Mouse (Mus musculus) subcutaneous adipose tissue, adult 2 months (tissue): ENCODE results near the gene Gm20388. TPM values are rescaled to one million over a fixed set of nuclear protein-coding genes. Genes with fewer than 3 reads are reported as not detected.

Experiments
- polyA plus RNA-seq: library from polyadenylated mRNA; depleted of rRNA; stranded (reverse); fragments of >200 nt; gene quantifications from 2 replicates; pipeline ENCODE4 v1.2.3, GENCODE M21; 2012; ENCODE audit warnings: low replicate concordance

Gm20388 gene
- polyA plus RNA-seq, 1 experiment: 85.6 TPM

DNA sequence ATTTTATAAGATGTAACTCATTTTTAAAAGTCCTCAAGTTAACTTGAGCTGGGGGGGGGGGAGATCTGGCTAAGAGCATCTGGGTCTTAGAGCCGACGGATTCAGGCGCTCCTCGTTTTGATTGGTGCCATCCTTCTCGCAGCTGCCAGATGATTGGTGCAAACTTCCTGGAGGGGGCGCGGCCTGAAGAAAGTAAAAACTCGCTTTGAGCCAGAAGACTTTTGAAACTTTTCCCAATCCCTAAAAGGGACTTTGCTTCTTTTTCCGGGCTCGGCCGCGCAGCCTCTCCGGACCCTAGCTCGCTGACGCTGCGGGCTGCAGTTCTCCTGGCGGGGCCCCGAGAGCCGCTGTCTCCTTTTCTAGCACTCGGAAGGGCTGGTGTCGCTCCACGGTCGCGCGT is 1205.3 kb downstream of the Gm20388 start, which contains the start of gene Foxc2:
Foxc2 (plus strand) TSS at position 224 of the 400 bp plus-strand sequence.

DNA sequence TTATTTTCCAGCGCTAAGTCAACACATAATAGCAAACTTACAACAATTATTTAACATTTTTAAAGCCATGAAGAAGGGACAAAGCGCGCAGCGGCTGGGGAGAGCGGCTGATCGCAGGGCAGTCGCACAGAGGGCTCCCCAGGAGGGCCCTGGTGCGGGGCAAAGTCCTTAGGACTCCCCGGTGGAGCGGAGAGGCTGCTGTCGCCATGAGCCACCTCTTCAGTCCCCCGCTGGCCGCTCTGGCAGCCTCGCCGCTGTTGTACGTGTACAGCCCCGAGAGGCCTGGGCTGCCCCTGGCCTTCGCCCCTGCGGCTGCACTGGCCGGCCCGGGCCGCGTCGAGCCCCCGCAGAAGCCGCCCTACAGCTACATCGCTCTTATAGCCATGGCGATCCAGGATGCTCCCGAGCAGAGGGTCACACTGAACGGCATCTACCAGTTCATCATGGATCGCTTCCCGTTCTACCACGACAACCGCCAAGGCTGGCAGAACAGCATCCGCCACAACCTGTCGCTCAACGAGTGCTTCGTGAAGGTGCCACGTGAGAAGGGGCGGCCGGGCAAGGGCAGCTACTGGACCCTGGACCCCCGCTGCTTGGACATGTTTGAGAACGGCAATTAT is 1217.2 kb downstream of the Gm20388 start, which contains the start of gene Foxl1:
Foxl1 (plus strand) TSS at position 185 of the 620 bp plus-strand sequence.

DNA sequence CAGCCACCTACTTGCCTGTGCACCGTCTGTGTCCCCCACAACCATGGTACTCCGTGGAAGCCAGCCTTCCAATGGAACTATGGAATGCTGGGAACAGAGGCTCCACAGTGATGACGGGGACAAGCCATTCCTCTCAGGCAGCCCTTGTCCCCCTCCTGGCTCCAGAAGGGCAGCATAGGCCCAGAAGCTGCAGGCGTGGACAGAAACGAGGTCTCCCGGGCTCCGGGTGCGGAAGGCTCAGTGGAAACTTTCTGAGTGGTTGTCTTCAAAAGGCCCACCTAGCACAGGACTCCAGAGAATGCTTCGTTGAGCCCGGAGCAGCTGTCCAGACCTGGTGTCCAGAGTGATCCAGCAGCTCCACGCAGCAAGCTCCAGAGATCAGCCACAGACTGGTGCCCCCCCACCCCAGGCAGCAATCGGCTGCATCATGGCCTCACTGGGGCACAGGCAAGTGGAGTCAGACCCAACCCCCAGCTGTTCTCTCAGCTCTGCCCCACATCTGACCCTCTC is 1633.7 kb downstream of the Gm20388 start, which contains the start of gene 1700018B08Rik:
1700018B08Rik (minus strand) TSS at position 45 of the 510 bp plus-strand sequence.

DNA sequence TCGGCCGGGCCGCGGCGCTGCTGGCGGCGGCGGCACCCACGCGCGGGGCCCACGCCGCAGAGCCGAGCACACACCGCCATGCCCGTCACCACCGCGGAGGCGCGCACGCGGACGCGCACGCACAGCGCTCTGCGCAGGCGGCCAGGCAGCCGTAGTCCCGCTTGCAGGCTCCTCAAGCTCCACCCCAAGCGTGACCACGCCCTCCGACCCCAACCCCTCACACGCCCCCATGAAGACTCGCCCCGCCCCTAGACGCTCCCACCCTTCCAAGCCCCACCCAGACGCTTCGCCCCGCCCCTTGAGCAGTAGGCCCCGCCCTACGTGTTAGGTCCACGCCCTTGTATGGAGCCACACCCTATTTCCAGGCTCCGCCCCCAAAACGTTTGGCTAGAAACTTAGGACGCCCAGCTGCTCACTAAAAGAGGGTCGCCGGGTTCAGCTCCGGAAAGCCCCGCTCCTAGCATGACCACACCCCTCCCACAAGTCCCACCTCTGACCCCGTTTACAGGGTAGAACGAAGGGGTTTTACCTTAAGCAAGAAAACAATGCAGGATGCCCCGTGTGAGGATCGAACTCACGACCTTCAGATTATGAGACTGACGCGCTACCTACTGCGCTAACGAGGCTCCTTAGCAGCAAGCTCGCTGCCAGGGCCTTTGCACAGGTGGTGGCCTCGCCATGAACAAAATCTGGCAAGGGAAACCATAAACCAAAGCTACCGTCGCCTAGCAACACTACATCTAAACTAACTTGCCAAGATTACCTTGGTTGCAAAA is 1668.2 kb downstream of the Gm20388 start, which contains the start of gene Fbxo31:
Fbxo31 (minus strand) TSS at position 131 of the 776 bp plus-strand sequence.

DNA sequence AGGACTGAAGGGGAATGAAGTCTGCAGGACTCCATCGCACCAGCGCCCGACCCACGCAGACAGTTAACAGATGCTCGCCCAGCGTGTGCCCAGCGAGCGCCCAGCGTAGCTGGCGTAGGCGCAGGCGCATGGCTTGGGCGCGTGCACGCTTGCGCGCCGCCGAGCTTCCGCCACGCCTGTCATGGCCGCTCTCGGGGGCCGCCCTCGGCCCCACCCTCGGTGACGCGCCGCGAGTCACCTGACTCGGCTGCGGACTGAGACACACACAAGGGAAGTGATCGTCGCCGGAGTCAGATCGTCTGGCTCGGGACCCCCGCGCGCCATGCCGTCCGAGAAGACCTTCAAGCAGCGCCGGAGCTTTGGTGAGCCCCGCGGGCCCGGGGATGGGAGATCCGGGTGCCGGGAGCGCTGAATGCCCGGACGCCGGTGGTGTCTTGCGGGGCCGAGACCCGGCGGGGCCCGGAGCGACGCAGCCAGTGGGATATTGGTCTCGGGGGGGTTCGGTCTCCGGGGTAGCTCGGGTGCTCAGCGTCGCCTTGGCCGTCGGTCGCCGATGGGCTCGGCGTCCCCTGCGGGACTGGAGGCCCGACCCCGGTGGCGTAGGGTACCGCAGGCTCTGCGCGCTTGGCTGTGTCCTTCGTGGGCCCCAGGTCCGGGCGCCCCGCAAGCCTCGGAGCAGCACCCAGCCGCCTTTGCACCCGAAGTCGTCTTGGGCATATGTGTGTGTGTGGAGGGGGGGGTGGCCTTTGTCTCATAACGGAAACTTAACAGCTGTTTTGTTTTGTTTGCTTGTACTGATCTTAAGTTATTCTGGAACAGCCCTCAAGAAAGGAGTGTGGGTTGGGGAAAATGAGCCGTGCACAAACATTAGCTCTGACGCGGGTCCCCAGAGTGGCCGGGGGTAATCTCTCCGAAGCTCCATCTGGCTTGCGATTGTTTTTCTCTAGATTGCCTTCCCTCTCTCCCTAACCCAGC is 1679.8 kb downstream of the Gm20388 start, which contains the start of gene Map1lc3b:
Map1lc3b (plus strand) TSS at position 159 of the 975 bp plus-strand sequence.

DNA sequence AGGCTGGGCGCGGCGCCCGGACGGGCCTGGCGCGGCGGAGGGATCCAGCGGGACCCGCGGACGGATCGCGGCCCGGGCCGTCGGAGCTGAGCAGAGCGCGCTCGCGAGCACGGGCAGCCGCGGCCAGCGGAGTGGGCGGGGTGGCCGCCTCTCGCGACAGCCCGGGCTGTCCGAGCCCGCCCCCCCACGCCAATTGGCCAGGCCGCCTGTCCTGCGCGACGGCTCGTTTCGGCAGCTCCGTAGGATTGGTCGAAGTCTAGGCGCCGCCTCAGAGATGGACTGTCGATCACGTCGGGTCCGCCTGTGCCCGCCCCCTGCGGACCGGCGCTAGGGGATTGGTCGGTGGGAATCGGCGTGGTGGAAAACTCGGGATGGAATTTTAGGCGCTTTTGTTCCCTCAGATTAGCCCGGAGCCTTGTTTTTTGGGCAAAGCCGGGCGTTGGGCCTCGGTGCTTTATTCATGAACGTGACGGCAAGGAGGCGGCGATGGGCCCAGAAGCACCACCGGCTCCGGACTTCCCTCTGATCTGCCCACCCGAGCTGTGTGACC is 1742.2 kb downstream of the Gm20388 start, which contains the start of gene Zcchc14:
Zcchc14 (minus strand) TSS at position 128 of the 550 bp plus-strand sequence.

DNA sequence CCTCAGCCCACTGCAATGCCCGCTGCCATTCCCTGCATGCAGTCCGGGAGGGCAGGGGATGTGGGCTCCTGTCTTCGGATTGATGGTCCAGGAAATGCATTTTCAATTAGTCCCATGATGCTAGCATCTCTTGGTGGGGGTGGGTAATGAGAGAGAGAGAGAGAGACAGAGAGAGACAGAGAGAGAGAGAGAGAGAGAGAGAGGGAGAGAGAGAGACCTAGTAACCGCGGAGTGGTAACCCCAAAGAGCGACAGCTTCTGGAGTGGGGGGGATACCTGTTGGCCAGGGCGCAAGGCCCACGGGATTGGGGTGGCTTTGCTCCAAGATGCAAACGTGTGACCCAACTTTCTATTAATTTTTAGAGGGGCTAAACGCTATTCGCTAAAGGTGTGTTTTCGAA is 1818.7 kb downstream of the Gm20388 start, which contains the start of gene Jph3:
Jph3 (plus strand) TSS at position 301 of the 400 bp plus-strand sequence.

DNA sequence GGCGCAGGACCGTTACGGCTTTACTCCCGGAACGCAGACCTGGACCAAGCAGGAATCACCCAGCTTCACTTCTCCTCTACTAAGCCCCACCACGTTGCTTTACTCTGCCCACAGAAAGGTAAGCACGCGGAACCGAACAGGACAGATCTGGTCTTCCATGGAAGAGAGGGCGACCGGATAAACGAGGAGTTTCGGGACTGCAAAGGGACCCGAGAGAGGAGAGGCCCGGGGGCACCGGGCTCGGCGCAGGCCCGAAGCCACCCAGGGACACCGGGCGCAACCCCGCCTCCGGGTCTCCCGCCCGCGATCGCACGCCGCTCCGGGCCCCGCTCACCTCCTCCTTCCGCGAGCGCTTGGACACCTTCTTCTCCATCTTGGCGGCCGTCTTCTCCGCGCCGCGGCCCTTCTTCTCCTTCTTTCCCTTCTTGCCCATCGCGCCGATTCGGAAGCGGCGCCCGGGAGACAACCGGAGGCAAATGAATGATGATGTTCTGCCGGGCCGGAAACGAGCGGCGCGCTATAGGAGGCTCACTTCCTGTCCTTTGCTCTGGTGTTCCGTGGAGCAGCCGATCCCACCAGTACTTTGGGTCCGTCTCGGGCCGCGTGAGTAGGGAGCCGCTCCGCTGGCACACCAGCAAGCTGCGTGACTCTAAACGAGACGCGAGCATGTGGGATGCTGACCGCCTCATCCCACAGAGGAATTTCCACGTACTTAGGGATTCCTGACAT is 1918.6 kb downstream of the Gm20388 start, which contains the start of gene Klhdc4:
Klhdc4 (minus strand) TSS at position 522 of the 729 bp plus-strand sequence.

DNA sequence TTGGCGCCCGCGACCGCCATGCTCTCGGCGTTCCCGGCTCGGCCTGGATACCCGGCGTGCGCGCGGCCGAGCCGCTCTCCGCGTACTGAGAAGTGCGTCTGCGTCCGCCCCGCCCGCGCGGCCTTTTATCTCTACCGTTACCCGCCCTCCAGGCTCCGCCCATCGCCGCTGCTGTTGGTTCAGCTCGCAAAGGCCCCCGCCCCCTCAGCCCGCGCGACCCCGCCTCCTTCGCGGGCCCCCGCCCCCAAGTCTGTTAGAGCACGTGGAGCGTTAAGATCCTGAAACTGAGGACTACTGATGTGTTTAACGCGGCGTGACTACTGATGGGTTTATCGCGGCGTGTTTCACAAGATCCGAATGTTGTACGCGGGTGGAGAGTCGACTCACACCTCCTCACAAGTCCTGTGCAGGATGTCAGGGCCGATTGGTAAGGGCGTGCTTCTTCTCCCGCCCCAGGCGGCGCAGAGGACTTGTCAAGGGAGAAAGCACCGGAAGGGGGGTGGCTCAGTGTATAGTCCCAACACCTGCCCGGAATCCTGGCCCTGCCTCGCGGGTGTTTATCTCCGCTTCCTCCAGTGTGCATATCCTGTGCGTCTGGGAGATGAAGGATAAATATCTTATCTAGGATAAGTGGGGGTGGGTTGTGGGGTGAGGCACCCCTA is 1997.1 kb downstream of the Gm20388 start, which contains the start of gene Slc7a5:
Slc7a5 (minus strand) TSS at position 108 of the 662 bp plus-strand sequence.

DNA sequence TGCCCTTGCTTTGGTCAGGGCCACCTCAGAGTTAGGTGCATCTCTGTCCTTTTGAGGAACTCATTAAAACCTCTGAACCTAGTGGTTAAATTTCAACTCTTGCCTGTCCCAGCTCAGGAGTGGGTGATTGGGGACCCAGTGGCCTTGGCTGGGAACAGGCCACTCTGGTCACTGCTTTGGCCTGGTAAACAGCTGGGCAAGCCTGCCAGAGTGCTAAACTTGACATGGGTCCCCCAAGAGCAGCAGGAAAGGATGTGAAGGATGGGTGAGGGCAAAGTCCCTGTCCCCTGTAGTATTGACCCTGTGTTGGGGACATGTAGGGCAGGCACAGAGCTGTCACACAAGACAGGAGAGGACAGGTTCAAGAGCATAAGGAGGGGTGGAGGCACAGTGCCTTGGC is 2034.2 kb downstream of the Gm20388 start, which contains the start of gene Car5a:
Car5a (minus strand) TSS at position 74 of the 400 bp plus-strand sequence.

DNA sequence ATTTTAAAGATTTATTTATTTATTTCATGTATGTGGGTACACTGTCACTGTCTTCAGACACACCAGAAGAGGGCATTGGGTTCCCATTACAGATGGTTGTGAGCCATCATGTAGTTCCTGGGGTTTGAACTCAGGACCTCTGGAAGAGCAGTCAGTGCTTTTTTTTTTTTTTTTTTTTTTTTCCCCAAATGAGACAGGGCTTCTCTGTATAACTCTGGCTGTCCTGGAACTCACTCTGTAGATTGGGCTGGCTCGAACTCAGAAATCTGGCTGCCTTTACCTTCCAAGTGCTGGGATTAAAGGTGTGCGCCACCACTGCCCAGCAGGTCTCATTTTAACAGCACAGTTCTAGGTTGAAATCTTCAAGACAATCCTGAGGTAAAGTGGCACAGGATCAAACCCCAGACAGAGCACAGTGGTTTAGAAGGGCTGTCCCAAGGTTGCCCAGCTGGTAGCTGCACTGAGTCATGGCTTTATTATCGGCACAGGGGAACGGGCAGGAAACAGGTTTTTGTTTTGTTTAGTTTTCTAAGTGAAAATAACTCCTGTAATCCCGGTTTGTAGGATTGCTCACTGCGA is 2038.7 kb downstream of the Gm20388 start, which contains the start of gene Banp:
Banp (plus strand) TSS at position 529 of the 579 bp plus-strand sequence.

DNA sequence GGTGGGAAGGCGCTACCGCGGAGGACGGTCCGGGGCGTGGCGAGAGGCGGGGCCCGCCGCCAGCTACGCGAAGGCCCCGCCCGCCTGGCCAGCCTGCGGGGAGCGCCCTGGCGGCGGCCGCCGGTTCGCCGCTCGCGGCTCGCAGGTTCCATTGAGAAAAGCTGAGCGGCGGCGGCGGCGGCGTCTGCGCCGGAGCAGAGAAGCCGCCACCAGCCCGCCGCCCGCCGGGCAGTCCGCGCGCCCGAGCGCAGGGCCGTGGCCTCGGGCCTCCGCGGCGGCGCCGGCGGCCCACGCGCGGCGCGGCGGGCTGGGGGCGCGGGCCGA is 2371.4 kb downstream of the Gm20388 start, which contains the start of gene Zfpm1:
Zfpm1 (plus strand) TSS at position 107 of the 324 bp plus-strand sequence.

DNA sequence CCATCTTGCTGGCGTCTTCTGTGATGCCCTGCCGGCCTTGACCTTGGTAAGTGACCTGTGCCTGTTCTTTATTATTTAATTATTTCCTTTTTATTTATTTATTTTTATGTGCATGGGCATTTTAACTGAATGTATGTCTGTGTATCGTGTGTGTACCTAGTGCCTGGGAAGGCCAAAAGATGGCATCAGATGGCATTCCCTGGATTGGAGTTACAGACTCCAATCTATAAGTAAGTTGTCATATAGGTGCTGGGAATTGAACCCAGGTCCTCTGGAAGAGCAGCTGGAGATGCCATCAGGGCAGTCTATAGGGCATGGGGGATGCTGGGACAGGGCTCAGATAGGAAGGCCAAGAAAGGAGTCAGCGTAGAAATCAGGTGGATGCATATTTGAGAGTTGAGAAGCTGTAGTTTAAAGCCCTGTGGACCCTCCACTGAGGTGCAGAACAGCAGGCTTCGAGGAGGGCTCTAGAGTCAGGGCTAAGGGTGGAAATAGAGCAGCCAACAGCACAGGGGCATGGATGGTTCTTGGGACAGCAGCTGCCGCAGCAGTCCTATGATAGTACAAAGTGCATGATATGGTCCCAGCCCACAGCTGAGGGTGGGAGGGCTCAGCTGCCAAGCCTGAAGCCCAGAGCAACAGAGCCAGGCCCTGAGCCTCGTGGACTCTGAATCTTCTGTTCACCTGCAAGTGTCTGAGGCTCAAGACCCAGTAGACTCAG is 2450.2 kb downstream of the Gm20388 start, which contains the start of gene Trhr2:
Trhr2 (minus strand) TSS at position 51 of the 721 bp plus-strand sequence.

DNA sequence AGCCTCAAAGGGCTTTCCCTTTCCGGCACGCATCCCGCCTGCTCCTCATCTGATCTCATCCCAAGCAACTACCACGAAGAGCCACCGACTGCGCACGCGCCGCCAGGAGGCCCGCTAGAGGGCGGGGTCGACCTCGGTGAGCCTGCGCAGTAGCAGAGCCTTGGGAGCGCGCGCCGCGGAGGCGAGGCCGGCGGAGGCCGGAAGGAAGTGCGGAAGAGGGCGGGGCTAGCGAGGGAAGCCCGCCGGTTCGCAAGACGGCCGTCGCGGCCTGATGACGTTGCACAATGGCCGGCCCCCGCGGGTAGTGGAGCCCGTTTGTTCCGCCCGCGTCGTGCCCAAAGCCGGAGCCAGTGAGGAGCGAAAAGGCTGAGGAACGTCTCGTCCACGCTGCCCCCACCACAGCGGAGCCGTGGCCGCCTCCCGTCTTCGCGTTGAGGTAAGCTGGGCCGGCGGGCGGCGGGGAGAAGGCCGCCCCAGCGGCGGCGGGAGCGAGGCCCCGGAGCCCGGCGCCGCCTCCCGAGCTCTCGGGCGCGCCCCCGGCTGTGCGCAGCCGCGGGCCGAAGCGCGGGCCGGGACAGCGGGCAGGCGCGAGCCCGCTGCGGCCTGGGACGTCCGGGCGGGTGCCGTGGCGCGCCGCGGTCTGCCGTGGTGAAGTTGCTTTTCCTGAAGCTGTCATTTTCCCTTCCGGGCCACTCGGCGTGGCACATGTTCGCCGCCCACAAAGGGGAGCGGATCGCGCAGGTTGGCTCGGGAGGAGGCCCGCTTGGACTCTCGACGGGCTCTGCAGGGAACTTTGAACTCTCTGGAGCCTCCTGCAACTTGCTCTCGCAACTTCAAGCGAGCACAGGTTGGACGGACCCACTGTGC is 2466.0 kb downstream of the Gm20388 start, which contains the start of gene Zc3h18:
Zc3h18 (plus strand) TSS at position 245 of the 867 bp plus-strand sequence.

DNA sequence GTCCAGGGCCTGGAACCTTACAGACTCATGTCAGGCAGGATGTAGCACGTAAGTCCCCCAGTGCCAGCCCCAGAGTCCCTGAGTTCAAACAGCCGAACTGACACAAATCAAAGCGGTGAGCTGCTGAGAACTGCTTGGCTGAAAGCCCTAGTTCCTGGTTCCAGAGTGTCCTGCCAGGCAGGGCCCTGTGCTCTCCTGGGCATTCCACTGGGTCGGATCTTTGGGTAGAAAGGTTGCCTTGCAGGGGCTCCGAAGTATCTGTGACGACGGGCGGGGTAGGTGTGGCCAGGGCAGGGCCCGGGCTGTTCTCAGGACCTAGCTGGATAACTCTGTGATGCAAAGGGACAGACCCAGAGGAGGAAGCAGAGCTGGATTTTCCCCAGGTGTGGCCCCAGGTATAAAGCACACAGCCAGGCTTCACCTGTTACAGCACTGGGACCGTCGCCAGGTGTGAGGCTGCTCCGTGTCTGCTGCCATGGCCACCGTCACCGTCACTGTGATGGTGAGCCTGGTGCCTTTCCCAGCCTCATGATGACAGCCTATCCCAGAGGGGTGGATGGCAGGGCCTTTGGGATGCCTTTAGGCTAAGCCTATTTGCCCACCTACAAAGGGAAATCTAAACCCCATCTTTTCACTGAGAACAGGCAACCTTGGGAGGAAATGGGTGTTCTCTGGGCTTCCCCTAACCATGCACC is 2510.9 kb downstream of the Gm20388 start, which contains the start of gene Il17c:
Il17c (plus strand) TSS at position 645 of the 695 bp plus-strand sequence.

DNA sequence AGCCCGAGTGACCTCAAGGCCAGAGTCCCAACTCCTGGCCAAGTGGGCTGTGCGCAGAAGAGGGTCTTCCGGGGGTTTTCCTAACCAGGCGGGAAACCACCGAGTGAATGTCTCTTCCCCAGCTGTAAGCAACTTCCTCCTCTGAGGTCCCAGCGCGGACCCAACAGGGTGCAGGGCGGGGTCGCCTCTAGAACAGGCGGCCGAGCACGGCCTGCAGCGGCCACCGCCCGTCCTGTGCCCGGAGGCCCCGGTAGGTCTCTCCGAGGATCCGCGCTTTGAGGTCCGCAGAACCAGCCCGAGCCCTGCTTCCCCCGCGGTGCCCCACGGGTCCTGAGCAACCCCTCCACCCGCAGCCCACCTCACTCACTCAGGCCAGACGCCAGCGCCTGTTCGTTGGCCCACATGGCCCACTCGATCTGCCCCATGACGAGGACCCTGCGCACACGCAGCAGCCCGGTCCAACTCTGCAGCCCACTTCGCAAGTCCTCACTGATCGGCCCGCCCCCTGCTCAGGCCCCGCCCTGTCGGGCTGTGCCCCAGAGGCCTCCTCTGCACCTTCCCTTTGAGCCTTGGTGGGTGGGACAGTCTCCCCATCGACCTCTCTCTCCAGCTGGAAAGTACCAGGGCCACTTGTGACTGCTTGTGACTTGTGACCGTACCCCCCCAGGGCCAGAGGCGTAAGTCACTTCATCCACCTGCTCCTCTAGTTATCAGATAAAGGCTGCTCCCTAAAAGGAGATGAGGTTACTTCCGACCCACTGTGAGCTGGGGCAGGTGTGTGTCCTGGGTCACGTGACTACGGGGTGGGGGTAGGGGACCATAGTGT is 2522.0 kb downstream of the Gm20388 start, which contains the start of gene Cyba:
Cyba (minus strand) TSS at position 488 of the 826 bp plus-strand sequence.

